Mouse (Mus musculus) right cerebral cortex, postnatal 14 days (tissue): ENCODE results near the gene Hlf.

ENCODE experiments used
- DNase-seq: peaks from one replicate; pipeline ENCODE4 v3.0.0; 2022

Gene Hlf

DNA sequence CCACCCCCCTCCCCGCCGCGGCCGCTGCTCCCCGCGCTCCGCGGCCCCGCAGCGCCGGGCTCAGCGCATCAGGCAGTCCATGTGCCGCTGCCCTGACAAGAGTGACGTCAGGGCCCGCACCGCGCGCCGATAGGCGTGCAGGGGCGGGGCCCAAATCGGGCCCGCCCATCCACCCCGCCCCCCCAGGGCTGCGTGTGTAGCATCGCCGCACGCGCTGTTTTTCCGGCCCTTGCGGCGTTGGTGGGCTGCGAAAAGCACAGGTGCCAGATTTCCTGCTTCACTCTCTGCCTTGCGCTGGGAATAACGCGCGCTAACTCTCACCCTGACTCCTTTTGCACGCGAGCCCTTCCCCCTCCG lies at the start of gene Hlf:
Hlf (minus strand) TSS at position 79 of the 357 bp plus-strand sequence.
- peak; percentile 95 for DNase-seq

DNA sequence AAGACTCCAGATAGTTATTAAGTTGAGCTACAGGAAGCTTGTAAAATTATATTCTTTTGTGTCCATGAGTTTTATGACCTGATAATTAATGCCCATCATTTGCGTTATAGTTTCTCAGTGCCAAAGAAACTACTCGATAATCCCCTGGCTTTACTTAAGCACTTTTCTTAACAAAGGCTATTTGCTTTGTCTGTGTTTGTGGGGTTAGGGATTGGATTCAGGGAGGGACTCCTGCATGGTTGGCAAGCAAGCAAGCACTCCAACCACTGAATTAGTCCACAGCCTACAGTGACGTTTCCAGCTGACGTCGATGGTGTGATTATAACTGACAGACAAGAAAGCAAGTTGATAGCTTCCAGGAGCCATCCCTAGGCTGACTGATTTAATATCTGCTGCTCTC lies 48.1 kb upstream of the Hlf start:
- no peak for DNase-seq

DNA sequence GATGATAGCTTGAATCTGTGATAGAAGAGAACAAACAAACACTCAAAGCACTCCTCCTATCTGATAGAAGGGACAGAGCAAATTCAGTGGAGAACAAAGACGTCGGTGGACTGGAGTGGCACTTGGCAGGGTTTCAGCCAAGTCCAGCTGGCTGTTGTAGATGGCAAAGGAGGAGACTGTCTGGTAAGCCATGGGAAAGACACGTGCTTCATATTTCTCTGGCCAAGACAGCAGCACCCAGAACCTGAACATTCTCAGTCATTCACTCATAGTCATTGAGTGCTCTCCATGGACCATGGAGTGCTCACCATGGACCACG lies 34.5 kb upstream of the Hlf start:
- no peak for DNase-seq

DNA sequence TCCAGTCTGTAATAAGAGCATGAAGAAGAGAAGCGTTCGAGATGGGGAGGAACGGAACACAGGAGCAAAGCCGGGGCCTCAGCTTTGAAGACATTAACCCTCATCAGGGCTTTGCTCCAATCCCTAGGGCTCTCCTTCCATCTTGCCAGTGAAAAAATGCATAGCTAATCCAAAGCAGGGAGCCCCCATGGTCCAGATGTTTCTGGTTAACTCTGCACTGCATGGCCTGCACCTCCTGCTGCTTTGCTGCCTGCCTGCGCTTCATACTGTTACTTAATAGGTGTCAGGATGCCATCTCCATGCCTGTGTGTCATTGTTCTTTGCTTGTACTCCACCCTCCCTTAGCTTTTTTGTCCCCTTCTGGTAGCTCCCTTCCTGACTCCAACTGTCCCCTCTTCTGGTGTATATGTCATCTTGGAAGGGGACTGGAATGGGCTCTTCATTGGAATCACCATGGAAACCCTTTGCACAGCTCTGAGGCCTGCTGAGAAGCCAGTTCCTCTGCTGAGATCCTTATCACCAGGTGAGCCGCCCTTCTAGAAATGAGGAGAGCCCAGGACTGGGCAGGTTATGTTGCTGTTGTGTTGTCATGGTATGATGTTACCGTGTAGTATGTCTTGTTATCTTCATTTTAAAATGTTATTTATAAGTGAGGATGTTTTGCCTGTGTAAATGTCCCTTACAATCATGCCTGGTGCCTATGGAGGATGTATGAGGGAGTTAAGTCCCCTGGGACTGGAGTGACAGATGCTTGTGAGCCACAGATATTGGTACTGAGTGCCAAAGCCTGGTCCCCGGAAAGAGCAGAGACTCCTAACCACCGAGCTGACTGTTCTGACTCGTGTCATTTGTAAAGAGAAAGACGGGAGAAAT lies 33.9 kb upstream of the Hlf start:
- DNase-seq: no peak

DNA sequence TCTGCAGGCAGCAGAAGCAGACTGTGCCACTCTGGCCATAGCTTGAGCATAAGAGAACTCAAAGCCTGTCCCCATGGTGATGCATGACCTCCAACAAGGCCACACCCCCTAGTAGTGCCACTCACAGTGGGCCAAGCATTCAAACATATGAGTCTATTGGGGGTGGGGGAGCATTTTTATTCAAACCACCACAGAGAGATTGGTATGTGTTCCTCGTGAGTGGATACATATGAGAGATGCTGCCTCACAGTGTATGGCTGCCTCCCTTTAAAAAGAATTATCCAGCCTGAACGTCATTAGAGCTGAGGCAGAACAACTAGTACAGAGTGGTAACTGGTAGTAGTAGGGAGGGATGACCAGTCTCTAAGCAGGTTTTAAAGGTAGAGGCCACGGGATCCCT lies 33.2 kb upstream of the Hlf start:
- DNase-seq: no peak

DNA sequence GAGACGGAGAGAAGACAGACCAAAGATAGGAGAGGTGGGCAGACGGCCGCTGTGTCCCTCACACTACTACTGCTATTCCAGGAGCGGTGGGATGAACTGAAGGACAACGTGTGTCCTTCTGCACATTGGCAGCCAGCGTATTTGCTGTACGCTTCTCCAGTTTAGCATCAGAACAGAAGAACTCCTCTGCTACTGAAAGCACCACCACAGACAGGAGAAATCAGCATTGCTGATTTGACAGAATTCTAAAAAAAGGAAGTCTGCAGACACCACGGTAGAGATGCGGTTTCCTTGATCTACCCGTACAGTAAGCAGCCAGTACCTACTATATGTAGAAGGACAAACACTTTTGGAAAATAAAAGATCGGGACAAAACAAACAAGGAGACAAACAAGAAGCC lies 29.0 kb upstream of the Hlf start:
- no peak for DNase-seq

DNA sequence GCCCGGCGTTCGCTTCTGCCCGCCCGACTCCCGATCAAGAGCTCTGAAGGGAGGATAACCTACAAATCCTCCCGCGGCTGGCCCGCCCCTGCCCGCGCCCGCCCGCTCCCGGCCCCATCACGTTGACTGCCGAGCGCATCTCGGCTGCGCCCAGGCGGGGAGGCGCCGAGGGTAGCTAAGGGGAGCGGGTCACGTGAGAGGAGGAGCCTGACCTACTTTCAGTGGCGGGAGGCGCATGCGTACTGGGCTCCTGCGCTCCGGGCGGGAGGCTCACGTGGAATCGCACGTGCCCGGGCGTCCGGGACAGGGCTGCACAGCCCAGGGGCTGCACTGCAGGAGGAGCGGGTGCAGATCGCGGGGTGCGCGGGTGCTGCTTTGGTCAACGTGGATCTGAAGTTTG lies 27.2 kb upstream of the Hlf start:
- DNase-seq: peak; percentile 99

DNA sequence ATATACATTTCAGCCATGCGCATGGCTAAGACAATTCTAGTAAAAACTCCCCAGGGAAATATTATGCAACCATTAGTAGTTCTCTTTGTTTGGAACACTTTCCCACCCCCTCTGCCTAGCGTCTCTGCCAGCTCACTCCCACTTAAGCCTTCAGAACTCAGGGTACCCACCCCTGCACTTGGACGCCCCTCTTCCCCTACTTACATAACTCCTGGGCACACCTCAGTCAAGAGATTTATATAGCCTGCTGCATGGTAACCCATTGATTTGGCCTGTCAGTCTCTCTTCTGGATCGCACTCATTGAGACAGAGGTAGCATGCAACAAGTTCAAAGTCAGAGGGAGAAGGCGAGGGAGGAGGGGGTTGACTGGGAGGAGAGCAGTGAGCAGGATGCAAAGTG lies 26.3 kb upstream of the Hlf start:
- no peak for DNase-seq

- DNase-seq: no peak
These were observed 8.2 kb upstream of the Hlf start for GRCm38 (mm10) chr11:90398850-90399249.

DNA sequence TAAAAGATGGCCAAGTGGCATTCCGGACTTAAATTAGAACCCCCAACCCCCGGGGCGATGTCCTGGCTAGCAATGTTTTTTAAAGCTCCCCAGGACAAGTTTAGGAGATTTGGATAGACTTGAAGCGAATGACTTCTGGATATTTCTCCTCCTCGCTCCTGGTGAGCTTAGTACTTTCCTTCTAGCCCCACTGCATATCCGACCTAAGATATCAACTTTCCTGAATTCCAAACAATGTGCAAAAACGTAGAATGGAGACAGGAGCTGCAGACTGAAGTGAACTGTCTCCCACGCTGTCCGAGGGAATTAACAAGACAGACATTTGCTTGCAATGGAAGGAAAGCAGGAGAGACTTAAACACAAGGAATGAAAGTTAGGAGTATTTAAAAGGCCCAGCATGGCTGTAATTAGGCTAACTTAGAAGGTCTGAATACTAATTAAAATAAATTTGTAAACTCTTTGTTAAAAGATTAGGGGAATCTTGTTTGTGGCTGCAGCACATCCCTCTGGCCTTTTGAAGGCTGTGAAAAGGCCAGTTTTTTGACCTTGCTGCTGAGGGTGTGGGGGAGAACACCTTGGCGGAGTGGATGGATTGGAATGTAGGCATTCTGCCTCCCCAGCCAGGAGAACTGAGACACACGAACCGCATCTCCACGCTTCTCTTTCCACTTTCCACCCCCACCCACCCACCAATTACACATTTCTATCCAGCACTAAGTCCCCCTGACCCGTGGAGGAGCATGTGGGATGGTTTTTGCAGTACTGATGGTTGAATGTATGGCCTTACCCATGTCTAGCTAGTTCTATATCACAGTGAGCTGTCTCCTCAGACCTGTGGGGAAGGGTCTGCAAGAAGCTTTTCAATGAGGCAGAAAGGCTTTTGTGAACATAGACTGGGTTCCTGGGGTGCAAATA lies 833 bp upstream of the Hlf start:
- DNase-seq: no peak

DNA sequence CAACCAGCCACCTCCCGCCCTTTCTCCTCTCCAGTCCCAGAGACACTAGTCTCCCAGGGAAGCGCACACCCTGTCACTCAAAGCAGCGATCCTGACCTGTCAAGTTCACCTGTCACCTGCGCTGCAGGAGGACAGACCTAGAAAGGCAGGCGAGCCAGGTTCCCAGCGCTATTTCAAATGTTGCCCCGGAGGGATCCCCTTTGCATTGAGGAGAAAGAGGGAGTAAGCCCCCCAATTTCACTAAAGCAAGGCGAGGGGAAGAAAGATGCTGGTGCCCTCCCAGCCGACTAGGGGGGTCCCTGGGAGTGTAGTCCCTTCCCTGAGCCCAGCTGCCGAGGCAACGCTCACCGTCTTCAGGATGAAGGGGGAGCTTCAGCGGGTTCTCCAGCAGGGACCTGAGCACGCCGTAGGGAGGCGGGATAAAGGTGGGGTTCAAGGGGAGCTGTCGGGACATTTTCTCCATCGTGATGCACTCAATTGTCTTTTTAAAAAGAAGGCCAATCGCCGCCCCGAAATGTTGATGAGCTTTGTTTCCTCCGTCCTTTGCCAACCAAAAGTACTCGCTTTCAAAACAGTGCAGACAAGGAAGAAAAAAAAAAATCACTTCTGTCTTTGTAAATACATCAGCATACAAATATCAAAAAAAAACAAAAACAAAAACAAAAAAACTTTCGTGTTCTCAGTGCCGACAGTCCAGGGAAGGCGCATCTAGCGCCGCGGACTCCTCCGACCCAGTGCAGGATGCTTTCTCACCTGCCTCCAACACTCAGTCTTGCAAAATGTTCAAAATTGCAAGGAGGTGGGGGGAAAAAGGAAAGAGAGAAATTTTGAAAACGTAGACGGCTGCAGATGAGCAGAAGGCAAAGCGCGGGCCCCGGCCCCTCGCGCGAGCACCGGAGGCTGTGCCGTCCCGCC lies 536 bp downstream of the Hlf start:
- DNase-seq: peak; percentile 31

- DNase-seq: peak; percentile 70
These were observed 1.4 kb downstream of the Hlf start for GRCm38 (mm10) chr11:90389174-90389901.

- DNase-seq: no peak
These were observed 2.9 kb downstream of the Hlf start for GRCm38 (mm10) chr11:90387501-90388440.

DNA sequence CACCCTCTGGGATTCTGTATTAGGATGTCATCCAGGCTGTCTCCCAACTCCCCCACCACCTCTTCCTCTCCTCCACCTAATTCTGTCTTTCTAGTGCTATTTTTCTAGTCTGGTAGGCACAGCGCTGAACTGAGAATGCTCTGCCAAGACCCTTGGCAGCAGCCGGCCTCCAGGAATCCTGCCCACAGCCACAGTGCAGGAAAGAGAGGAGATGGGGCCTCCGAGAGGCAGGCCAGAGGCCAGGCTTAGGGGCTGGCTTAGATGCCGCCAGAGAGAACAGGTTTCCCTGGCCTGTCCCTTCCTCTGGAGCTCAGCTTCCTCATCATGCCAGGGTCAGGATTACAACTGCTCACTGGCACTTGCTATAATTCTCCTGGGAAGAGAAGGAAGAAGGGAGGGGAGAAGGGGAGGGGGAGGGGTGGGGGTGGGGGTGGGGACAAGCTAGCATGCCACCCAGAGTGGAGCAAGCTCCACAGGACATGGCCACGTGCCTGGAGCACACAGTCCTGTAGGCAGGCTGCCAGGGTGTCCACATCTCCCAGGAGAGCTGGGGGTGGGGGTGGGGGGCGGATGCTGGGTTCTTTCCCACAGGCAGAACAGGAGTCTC lies 8.6 kb downstream of the Hlf start:
- peak; percentile 73 for DNase-seq

- no peak for DNase-seq
These were observed 9.6 kb downstream of the Hlf start for GRCm38 (mm10) chr11:90381113-90381512.

- DNase-seq: no peak
These were observed 10.5 kb downstream of the Hlf start for GRCm38 (mm10) chr11:90380131-90380685.

DNA sequence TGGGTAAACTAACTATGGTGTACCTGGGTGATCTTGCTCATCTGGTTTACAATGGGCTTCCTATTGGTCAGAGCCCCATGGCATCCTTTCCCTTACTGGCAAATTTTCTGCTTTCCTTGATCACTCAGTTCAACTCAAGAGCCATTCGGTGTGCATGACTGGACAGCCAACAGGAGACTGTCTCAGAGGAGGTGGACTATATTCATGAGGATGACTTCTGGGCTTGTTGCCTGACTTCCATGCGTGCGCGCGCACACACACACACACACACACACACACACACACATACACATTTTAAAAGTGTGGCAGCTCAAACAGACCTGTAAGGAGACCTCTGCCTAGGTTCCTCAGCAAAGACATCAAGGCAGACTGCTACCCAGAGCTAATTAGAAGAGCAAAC lies 12.7 kb downstream of the Hlf start:
- no peak for DNase-seq

DNA sequence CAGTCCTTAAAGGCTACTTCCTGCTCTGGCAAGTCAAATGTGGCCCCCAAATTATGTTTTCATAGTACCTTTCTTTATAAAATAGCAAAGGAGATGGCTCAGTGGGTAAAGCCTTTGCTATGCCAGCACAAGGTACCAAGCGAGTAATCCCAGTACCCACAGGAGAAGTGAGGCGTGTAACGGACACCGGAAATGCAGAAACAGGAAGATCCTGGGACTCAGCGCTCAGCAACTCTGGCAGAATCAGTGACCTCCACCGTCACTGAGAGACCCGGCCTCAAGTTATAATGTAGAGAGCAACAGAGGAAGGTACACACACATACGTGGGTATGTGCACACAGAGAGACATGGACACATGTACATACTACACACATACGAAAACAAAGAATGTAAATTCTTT lies 14.3 kb downstream of the Hlf start:
- no peak for DNase-seq

- no peak for DNase-seq
These were observed 19.1 kb downstream of the Hlf start for GRCm38 (mm10) chr11:90371470-90372100.

GRCm38 (mm10) chr11:90370789-90371291 lies 19.9 kb downstream of the Hlf start:
- no peak for DNase-seq
